Mouse (Mus musculus) layer of hippocampus, adult 11-12 months (tissue): Measurements from ENCODE around the gene Zbtb16.

Experiments
- DNase-seq: peaks from one replicate; pipeline ENCODE4 v3.0.0; 2022; ENCODE audit warnings: low spot score

The Zbtb16 gene

DNA sequence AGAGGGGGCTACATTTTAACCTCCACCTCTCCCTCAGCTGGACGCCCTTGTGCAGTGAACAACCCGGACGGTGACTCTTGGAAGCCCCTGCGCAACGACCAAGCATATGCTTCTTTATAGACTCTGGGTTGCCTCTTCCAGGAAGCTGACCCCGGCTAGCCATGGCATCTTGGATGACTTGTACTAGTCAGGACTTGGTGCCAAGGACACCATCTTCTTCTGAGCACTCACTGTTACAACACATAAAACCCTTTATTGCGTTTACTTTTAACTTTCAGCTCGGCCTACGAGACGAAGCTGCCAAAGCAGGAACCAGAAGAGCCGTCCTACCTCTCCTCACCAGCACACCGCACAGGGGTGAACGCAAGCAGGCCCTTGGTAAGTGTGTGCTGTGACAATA, 165.9 kb downstream of the Zbtb16 start:
- DNase-seq, result no peak

DNA sequence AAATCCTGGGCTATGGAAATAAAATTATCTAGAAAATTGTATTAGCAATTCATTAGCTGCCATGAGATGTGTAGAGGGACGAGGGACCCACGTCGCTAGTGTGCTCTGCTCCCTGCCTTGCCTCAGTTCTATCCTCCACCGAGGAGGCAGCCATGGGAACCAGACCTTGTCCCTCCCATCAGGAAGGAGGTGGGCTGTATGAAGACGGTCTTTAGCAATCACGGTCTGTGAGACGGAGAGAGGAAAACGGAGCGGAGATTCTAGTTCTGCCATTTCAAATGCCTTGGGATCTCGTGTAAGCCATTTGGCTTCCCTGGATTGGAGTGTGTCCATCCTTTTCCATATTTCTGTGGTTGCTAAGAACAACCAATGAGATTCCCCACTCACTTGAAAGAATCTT, 166.3 kb downstream of the Zbtb16 start:
- no peak for DNase-seq

DNA sequence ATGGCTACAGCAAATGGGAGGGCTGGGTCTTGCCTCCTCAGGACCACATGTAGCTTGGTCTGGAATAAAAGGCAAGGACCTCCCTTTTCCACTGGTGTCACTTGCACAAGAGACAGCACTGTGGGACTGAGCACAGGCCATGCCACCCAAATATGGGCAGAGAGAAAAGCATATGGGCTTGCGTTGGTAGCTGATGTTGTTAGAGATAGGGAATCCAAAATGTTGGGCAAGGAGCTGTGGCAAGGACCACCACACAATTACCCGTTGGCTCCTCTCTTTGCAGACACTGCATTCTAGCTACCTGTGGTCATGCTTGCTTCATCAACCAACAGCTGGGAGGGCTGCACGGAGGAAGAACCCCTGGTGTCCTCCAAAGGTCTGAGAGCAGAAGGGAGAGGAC, 169.3 kb downstream of the Zbtb16 start:
- no peak for DNase-seq

DNA sequence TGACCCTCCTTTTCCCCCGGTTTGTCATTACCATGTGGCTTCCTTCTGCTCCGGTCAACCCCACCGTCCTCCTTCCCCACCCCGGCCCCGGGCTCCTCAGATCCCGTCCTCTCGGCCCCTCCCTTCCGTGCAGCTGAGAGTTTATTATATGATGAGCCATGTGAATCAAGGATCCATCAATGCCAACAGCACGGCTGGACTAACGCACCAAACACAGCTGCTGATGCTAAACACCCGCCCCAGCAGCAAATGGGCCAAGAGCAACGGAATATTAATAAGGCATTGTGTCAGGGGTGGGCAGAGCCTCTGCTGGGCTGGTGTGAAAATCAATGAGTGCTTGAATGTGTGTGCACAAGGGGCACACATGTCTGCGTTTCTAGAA, 173.0 kb downstream of the Zbtb16 start:
- DNase-seq, result peak; percentile 35

DNA sequence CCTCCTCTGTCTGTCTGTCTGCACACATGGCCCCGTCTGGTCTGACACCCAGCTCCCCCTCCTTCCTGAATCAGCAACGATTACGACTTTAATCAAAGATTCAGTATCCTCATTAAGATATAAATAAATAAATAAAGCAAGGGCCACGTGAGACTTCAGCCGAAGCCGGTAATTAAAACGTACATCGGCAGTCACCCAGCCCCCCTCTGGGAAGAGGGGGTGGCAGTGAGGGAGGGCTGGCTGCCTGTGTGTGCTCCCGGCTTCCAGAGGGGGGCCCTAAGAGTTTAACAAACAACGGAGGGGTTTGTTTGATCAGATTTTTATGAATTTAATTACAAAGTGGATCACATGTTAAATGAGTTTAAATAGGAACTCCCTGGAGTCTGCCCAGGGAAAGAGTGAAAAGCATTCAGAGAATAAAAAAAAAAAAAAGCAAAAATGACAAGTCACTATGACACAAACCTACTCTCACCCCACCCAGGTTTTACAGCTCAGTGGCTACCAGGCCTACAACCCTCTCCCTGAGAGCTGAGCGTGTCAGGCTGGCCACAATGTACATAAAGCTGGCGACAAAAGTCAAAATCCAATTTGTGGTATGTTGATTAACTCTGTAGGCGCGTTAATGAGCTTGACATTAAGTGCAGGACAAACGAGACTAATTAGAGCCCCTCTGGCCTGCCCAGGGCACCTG, 173.5 kb downstream of the Zbtb16 start:
- DNase-seq, result peak; percentile 35

DNA sequence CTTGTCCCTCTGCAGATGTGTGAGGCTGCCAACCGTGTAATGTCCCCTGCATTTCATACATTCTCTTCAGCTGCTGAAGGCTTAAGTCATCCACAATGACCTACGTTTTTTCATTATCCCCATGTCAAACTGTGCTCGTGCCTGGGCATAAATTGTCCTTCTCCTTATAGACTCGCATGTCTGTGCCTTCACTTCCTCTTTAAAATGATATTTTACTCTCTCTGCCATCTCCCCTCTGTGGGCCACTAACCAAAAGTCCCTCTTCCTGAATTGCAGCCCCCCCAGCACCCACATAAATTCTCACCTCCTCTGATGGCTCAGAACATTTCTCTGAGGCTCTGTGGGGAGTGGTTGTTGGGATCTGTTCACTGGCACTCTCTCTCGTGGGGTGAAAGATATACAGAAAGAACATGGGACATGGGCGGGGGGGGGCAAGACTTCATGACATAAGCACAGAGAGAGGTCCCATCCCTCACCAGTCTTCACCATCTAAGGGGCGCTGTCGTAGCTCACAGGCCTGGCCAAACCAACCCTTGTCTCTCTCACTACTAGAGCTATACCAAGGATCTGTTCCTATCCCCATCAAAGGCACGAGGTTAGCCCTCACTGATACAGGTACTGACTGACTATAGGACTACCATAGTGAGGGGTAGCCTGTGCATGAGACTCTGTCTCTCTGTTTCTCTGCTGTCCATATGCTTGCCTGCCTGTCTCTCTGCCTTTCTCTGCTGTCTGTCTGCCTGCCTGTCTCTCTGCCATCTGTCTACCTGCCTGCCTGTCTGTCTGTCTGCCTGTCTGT, 174.6 kb downstream of the Zbtb16 start:
- no peak for DNase-seq

DNA sequence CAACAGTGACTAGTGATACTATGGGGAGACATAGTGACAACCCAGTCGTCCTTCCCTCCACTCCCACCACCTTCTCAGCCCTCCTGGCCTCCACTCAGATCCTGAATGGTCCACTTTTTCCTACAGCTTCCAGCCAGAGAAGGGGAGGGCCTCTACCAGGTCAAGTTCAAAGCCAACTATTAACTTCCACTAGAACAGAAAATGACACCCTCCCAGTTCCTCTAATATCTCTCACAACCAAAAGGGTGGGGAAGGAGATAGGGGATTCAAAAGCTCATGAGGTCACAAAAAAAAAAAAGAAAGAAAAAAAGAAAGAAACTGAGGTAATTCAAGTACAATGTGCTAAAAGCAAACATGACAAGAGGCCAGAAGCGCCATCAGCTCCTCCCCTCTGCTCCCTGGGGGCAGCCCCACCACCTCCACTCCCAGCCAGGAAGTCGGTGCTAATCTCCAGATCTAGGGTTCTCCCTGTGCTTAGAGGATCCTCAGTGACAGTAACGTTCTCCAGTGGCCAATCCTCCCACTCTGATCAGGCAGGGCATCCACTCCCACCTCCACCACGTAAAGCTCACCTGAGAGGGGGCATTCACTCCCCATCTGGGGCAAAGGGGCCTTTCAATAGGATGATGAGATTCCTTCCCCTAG, 180.4 kb downstream of the Zbtb16 start:
- DNase-seq, result no peak

DNA sequence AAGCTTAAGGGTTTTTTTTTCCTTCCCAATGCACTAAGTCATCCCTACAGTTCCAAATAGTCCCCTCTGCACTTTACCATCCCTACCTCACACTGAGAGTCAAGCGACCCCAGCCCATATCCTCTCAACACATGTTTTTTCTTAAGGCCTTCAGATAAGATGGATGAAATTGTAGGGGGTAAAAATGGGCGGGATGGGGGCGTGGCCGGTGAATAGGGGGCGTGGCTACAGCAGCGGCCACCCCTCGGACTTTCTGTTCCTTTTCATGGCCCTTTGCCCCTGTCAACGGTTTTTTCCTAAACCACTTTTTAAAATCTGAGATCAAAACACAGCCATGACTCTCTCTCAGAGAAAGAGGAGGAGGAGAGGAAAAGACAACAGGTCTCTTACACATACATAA, 181.3 kb downstream of the Zbtb16 start:
- DNase-seq, result no peak

DNA sequence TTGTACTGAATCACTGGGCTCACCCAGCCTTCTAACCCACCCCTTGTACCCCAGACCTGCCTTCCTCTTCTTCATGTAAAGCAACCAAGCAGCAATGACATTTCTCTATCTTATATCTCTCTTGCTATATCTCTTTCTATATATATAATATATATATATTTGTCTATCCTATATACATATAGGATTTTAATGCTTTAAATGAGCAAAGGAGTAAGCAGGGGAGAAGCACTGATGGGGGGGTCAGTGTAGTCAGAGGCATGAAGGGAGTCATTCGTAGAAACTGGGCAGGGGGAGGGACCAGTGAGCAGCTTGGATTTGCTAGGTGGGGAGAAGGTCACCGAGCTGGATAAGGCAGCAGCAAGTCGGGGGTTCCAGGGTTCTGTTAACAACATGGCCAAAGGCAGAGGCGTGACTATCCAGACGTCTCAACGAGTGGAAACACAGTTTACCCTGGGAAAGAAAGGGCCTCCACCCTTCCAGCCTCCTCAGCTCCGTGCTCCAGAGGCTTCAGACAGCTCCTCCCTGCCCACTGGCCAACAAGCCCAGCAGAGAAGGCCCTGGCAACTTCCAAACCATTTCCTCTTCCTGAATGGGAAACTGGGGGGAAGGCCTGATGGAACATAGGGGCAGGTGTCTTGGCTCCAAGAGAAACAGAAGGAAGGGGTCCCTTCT, 182.5 kb downstream of the Zbtb16 start:
- no peak for DNase-seq

DNA sequence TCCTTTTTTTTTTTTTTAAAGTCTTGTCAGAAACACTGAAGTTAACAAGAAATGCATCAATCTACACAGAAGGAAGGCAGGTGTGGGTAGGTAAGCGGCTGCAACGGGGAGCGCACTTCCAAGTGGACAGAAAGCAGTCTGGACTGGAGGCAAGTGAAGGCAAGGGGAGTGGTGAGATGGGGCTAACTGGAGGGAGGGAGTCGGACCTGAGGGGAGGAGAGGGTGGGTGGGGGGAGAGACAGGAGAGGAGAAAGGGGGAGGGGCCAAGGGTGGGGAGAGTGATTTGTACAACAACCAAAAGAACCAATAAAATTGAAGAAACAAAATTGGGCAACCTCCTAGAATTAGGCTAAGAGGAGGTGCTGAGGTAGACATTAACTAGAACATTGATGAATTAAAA, 184.0 kb downstream of the Zbtb16 start:
- no peak for DNase-seq

DNA sequence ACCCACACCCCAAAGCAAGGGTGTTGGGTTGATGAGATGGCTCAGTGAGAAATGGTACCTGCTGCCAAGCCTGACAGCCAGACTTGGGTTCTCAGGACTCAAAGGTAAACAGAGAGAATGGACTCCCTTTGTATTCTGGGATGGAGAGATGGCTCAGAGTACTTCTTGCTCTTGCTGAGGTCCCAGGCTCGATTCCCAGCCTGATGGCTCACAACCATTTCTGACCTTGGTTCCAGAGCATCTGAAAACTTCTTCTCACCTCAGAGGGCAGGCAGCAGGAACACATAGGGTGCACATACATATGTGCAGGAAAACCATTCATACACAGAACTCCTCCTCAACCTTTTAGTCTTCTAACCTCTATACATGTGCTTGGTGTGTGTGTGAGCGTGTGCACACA, 185.2 kb downstream of the Zbtb16 start:
- no peak for DNase-seq

DNA sequence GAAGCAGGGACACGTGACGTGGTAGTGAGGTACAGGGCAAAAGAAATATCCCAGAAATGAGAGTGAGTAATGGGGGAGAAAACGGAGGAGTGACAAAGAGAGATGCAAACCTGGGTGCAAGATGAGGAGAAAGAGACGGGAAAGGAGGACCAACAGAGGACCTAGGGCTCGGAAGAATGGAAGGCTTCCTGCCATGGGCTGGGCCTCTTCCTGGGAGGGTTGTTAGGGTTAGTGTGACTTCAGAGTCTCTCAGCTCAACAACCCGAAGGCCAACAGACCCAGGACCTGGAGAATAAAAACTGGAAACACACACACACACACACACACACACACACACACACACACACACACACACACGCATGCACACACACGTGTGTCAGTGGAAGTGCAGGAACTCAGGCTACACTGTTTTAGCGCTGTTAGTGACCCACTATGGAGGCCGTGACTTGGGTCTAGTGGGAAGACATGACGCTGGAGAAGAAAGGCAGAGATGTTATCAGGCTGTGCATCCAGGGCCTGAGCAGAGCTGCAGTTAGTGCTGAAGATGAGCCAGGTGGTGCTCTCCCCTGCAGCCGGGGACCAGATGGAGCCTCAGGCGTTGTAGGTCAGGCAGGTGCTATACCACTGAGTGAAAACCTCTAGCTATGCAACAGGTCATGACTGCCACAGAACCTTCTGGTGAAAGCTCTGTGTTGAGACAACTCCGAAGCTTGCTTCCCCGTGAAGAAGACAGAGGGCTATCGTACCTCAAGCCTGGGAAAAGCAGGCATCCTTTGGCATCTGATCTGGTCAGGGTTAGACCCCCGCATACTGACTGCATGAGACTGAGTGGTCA, 186.0 kb downstream of the Zbtb16 start:
- no peak for DNase-seq

DNA sequence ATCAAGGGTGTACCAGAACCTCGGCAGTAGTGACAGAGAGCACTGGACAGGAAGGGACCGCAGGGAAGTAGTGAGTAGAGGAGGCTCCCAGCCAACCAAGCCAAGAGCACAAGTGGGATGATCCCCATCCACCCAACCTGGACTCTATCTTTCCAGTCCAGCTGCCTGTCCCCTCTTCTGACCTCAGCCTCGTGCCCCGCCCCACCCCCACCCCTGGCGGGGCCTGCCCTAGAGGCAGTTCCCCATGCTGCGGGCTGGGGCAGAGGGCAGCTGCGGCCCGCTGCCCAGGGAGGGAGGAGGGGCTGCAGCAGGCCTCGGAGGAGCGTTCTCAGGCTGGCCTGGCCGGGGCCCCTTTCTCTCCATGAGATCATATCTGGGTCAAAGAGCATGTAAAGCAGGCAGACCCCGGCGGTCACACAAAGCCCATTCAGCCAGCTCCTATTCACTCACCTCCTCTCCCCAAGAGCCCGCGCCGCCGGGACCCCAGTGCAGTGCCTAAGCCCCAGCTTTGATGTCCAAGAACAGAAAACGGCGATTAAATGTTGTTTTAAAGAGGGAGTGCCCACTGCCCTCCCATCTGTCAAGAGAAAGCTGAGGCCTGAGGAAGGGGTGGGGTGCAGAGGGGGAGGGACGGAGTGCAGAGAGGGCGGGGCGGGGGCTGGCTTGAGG, 186.8 kb downstream of the Zbtb16 start:
- DNase-seq, result no peak

DNA sequence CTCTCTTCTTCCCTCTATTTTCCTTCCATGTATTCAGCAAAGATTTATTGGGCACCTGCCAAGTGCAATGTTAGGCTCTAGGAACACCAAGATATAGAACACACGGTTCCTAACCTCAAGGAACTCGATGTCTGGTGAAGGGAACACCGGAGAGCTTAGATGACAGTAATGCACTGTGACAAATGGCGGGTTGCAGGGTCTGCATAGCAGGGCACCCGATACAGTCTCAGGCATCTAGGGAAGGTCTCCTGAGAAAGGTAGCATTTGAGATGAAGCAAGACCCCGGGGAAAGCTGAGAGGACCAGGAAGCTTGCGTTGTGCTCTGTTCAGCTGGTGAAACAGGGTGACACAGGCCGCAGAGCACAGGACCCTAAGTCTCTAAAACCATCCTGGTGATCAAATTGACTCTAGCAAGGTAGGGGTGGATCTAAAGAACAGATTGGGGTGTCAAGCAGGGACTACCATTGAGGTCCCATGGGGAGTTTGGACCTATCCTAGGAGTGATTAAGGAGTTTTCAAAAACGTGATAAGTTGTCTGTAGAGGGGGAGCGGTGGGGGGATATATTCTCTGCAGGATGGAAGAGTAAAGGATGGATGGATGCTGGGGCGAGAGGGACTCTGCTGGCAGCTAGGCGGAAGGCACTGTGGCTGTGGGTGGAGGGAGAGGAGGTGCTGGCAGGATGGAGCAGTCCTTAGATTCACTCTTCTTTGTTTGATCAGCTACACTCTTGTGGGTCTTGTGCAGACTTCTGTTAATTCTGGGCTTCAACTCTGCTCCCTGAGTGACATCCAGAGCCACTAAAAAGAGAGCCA, 187.5 kb downstream of the Zbtb16 start:
- peak; percentile 8 for DNase-seq

DNA sequence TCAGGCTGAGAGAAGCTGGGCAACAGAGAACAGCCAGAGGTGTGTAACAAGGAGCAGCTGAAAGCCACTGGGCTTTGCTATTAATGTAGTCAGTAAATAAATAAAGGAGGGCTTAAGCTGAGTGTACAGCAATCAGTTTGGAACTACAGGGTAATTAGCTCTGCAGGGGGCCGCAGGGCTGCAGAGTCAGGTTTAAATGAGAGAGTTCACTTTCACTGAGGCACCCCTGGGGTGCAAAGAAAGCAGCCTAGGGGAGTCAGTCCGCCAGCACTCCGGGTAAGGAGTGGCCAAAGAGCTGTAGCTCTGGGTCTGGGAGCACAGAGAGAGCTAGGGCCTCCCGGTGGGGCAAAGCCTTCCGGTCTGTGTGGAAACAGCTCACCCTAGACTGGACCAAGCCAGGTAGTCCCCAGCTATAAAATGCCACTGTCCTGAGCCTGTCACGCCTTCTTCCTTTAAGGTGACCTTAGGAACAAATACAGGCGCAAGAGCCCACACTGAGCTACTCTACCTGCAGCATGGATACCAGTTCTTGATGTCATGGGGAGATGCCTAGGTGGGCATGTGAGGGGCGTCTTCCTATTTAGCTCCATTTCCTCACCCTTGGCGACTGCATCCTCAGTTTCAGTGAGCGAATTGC, 188.3 kb downstream of the Zbtb16 start:
- no peak for DNase-seq

DNA sequence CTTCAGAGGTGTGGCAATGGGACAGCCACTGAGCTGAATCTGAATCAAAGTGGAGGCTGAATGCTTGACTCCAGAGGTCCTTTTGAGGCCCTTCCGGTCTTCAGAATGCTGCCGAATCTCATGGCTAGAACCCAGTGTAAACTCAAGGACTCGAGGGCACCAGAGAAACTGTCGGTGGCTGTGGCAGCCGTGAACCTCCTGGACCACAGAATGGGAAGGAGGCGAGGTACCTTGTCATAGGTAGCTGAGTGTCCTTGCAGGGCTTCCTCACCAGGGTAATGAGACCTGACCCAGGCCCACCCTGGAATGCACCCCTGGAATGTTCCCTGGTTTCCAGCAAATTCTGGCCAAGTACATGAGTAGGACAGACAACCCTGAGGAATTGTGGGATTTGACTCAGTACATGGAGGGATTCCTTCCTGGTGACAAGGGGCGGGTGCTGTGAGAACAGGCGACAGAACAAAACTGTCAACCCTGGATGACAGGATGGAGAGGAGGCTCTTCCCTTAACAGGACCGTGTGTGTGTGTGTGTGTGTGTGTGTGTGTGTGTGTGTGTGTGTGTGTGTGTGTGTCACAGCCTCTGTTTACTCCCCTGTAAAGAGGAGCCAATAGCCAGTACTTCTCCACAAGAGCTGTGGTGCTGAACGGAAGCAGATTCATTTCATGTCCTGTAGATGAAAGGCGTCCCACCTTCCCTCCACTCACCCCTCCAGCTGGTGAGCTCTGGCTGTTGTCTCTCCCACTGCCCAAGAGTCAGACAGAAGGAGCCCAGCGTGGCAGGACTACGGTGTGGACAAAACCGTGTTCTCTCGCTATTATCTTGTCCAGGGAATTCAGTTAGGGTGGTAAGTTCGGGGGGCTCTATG, 189.0 kb downstream of the Zbtb16 start:
- no peak for DNase-seq

DNA sequence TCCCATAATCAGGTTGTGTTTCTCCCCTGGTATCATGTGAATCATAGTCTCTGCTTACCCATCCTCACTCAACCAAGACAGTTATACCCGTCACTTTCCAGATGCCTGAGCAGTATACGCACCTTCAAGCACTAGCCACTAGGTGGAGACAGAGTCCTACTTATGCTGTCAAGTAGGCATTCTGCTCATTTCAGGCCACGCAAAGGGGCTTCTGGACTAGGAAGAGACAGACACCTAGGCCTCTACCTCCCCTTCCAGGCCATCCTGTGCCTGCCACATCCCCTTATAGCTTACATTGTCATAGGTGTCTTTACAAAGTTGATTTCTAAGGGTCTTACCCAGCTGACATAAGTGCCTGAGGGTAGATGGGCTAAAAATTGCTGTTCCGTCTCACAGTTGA, 189.8 kb downstream of the Zbtb16 start:
- peak; percentile 86 for DNase-seq

DNA sequence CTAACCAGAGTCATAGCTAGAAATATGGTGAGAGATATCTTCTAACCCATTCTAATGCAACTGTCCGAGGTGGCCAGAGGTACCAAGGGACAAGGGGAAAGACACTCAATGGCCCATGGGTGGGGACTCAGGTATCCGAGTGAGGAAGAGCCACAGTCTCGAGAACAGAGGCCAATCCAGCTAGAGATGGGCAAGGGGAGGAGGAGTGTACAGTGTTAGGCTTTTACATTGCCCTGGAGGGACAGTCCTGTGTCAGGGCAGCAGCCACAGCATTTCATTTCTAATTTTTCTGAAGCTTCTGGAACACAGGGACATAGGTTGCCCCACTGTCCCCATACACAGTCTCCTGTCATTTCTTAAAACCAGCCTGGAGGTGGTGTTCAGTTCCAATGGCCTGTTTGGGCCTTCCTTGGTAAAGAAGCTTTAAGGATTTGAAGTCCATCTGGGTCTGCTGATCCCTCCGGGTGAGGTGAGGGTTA, 190.3 kb downstream of the Zbtb16 start:
- no peak for DNase-seq
